Mouse (Mus musculus): ENCODE results near the gene Cct4. TPM values are rescaled to one million over a fixed set of nuclear protein-coding genes. Genes with fewer than 3 reads are reported as not detected.

Cct4 gene
- total RNA-seq, 2 experiments from 2014 or later: 114 to 121 TPM

DNA sequence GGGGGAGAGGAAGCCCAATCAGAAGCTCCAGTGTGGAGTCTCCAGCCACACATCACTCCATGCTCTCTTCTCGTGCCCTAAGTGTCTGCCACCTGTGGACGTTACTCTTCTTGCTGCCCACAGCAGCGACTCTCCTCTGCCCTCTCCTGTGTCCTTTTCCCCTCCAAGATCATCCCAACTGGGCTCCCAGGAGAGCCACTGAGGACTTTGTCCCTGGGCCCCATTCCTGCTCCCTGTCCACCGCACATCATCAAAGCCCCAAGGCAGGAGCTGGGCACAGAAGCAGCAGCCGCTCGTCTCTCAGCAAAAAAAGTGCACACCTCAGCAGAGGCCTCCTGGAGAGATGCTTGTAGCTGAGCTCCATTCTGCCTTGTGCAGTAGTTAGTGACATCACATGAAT, 24.7 kb downstream of the Cct4 start:
- DNase-seq (ENCODE audit: low spot score): no peak
- intact Hi-C loops (cut with DNase I): no loop called here

- intact Hi-C loops (cut with DNase I): no loop called here
- no peak for DNase-seq (ENCODE audit: low spot score)
Observed at GRCm38 (mm10) chr11:23017943-23018342, 27.6 kb downstream of the Cct4 start.

GRCm38 (mm10) chr11:23020116-23020770, 29.9 kb downstream of the Cct4 start:
- no peak for DNase-seq (ENCODE audit: low spot score)

GRCm38 (mm10) chr11:23020841-23021240, 30.5 kb downstream of the Cct4 start:
- intact Hi-C loops (cut with DNase I): no loop called here
- no peak for DNase-seq (ENCODE audit: low spot score)

More at GRCm38 (mm10) chr11:23020116-23020770, 29.9 kb downstream of the Cct4 start:
- intact Hi-C loops (cut with DNase I): no loop called here

GRCm38 (mm10) chr11:23023155-23023554, 32.8 kb downstream of the Cct4 start:
- intact Hi-C loops (cut with DNase I): no loop called here
- DNase-seq (ENCODE audit: low spot score): no peak

GRCm38 (mm10) chr11:23024169-23024568, 33.9 kb downstream of the Cct4 start:
- intact Hi-C loops (cut with DNase I): no loop called here
- no peak for DNase-seq (ENCODE audit: low spot score)

- DNase-seq (ENCODE audit: low spot score): no peak
- intact Hi-C loops (cut with DNase I): no loop called here
Observed at GRCm38 (mm10) chr11:23028957-23029356, 38.6 kb downstream of the Cct4 start.

- intact Hi-C loops (cut with DNase I): no loop called here
- no peak for DNase-seq (ENCODE audit: low spot score)
Observed at GRCm38 (mm10) chr11:23029399-23029798, 39.1 kb downstream of the Cct4 start.

- intact Hi-C loops (cut with DNase I): no loop called here
- DNase-seq (ENCODE audit: low spot score): no peak
Observed at GRCm38 (mm10) chr11:23047252-23047651, 56.9 kb downstream of the Cct4 start.

DNA sequence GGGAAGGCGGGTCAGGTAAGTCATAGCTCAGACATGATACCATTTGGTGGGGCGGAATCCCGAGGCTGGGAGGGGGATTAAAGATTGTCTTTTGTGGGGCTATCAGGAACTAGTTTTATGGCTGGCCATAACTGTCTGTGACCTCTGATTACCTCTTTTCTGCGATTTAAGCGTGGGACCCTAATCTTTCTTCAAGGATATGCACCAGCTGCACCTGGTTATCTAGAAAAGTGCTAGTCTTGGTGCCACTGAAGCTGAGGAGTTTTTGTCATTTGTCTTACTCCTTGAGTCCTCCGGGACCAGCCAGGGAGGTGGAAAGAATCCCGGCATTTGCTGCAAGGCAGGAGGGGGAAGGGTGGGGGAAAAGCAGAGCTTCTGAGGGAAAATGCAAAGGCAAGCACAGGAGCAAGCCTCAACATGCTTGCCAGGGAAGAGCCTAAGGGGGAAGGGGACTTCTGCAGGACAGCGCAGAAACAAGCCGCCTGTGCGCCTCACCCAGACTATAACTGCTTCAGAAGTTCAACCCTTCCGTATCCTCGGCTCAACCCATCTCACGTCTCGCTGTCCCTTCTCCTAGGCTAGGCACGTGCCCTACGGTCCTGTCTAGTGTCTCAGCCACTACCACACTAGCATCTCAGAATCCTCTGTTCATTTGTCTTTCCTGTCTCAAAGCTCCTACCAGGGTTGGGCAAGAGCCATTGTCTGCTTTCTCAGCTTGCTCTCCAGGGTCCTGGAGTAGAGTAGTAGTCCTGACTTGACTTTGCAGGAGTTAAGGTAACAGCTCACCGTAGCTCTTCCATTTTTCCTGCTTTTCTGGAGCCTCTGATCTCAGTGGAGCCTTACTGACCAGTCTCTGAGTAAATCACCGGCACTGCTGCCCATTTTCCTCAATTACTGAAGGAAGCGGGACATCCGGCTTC, 57.6 kb downstream of the Cct4 start:
- intact Hi-C loops (cut with DNase I): no loop called here
- DNase-seq (ENCODE audit: low spot score): no peak

DNA sequence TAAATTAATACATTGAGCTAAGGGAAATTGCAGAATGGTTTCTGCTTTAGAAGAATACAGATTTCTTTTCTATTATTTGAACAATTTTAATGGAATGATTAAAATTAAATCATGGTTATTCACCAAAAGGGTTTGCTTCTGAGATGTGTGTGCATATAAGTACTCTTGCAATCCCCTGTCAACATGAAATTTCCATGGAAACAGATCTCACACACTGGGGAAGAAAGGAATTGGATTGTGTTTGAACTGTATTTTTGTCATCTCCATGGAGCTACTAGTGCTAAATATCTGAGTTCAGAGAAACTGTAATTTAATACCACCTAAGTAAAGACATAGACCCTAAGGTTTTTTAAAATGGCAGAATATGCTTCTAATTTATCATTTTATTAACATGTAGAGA, 59.3 kb downstream of the Cct4 start:
- intact Hi-C loops (cut with DNase I): no loop called here
- DNase-seq (ENCODE audit: low spot score): no peak

GRCm38 (mm10) chr11:23052353-23052752, 62.0 kb downstream of the Cct4 start:
- DNase-seq (ENCODE audit: low spot score): no peak
- intact Hi-C loops (cut with DNase I): no loop called here

Other genes with a start within 250 kb of the Cct4 start
- 1 to 10 TPM; 4.8 to 6.0 TPM for gene B3gnt2, start 129.6 kb upstream of the Cct4 start, total RNA-seq (2021)
- gene Zrsr1, start 18.5 kb upstream of the Cct4 start, total RNA-seq (2021): 10 to 100 TPM; 12.1 to 13.5 TPM
- 1 to 10 TPM; 5.4 to 5.8 TPM for gene Gm28048, start 8.4 kb upstream of the Cct4 start, total RNA-seq (2021)
- 100 to 1,000 TPM; 147 to 169 TPM for gene Commd1, start 8.1 kb upstream of the Cct4 start, total RNA-seq (2021)
- 1 to 10 TPM; 1.5 to 1.6 TPM for gene Fam161a, start 17.0 kb downstream of the Cct4 start, total RNA-seq (2021)

Measured in heart, postnatal 25 days (tissue).